Mouse (Mus musculus) testis, adult 2 months (tissue): ENCODE results near the gene Trim62.

Experiments
- CTCF ChIP-seq: fragments of 200-500 bp; IDR thresholded peaks from 2 replicates; pipeline ENCODE4 v1.5.1; 2012; ENCODE audit warnings: low read depth, mild to moderate bottlenecking, inconsistent platforms, low read length, moderate library complexity; ENCODE audit not compliant: control insufficient read depth, insufficient read depth, insufficient replicate concordance
- POLR2A ChIP-seq: fragments of 200-500 bp; IDR thresholded peaks from 2 replicates; pipeline ENCODE4 v1.6.1; 2012; ENCODE audit warnings: low read depth, mild to moderate bottlenecking, inconsistent platforms, low read length, moderate library complexity; ENCODE audit not compliant: control insufficient read depth

DNA sequence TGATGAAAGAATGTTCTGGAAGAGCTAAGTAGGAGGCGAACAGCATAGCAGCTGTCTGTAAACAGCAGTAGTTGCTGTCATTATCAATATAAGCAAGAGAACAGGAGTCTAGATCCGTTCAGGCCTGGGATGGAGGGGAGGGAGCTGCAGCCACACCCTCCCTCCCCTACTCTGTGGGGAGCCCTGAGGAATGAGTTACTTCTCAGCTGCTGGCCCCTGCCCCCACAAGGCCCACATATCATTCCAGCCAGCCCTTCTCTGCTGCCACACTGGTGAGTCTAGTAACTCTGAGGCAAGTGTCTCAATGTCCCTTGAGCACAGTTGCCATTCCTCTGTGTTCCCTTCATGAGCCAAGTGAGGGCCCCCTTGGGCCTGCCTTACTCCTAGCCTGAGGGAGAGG is 26.2 kb upstream of the Trim62 start:
- TF ChIP-seq POLR2A, result no peak
- no peak for TF ChIP-seq CTCF
